Mouse (Mus musculus): ENCODE measurements at regions not wholly inside any gene's neighbourhood (a gene's known extent, or its start where the extent isn't known, plus 50 kb on each side); places are given as distances from the start of the nearest gene placed in this dataset.

GRCm38 (mm10) chr3:42006672-42007265 is 264.4 kb downstream of the D3Ertd751e start:
- no peak for TF ChIP-seq CTCF (IDR thresholded peaks at IDR 0.05; ENCODE audit: borderline replicate concordance, insufficient read depth, low read length)
- no peak for TF ChIP-seq POLR2A (IDR thresholded peaks at IDR 0.05; ENCODE audit: low read depth, low read length)

All from embryonic fibroblast, embryonic 13.5 days (primary cell).